Mouse (Mus musculus) kidney, postnatal 0 days (tissue): ENCODE data around the gene Ggcx. TPM values are rescaled to one million over a fixed set of nuclear protein-coding genes. Genes with fewer than 3 reads are reported as not detected.

ENCODE experiments used
- ATAC-seq: fragments of 200-750 bp; cut with Nextera tagmentation; replicated peaks from 2 replicates; pipeline ENCODE4 v1.8.0; 2017; ENCODE audit warnings: low read depth, moderate number of reproducible peaks, moderate TSS enrichment, moderate library complexity; ENCODE audit not compliant: low FRiP score
- DNase-seq: peaks from one replicate; pipeline ENCODE4 v3.0.0-alpha.2; 2016; ENCODE audit warnings: low spot score
- H3K27ac ChIP-seq: fragments of 300-500 bp; sonication (generic); 2 replicates; pipeline ENCODE4 v1.5.1; 2014; ENCODE audit warnings: mild to moderate bottlenecking
- H3K27me3 ChIP-seq: fragments of 300-500 bp; sonication (generic); 2 replicates; pipeline ENCODE4 v1.6.1; 2014; ENCODE audit warnings: low read length, mixed read lengths; ENCODE audit not compliant: insufficient read depth
- H3K36me3 ChIP-seq: fragments of 300-500 bp; sonication (generic); 2 replicates; pipeline ENCODE4 v1.6.1; 2014; ENCODE audit warnings: low read length, mixed read lengths; ENCODE audit not compliant: insufficient read depth
- H3K4me1 ChIP-seq: fragments of 300-500 bp; sonication (generic); replicated peaks from 2 replicates; pipeline ENCODE4 v1.6.1; 2014; ENCODE audit warnings: antibody characterized with exemption, low read length, mixed read lengths; ENCODE audit not compliant: insufficient read depth
- H3K4me2 ChIP-seq: fragments of 300-500 bp; sonication (generic); 2 replicates; pipeline ENCODE4 v1.6.1; 2014; ENCODE audit warnings: mild to moderate bottlenecking, low read length, moderate library complexity, mixed read lengths
- H3K4me3 ChIP-seq: fragments of 300-500 bp; sonication (generic); replicated peaks from 2 replicates; pipeline ENCODE4 v1.5.1; 2014; ENCODE audit warnings: low read depth, low read length
- H3K9ac ChIP-seq: fragments of 300-500 bp; sonication (generic); 2 replicates; pipeline ENCODE4 v1.6.1; 2014; ENCODE audit warnings: low read depth, low read length
- H3K9me3 ChIP-seq: fragments of 300-500 bp; sonication (generic); replicated peaks from 2 replicates; pipeline ENCODE4 v1.6.1; 2016; ENCODE audit warnings: low read length, inconsistent platforms, mixed read lengths
- CTCF ChIP-seq: IDR thresholded peaks from 2 replicates; pipeline ENCODE4 v1.5.1; 2016; ENCODE audit warnings: antibody characterized with exemption, low read depth, mild to moderate bottlenecking, moderate library complexity
- WGBS: fragments of 180-500 bp; shearing (Covaris S2); extraction: QIAGEN DNeasy Blood & Tissue Kit; methylation state at CpG from one replicate; pipeline ENCODE4 v1.1.7; 2014; 5-methylcytosine and 5-hydroxymethylcytosine counted together
- polyA plus RNA-seq: library from polyadenylated mRNA; unstranded; fragments of >200 nt; fragmentation: Nextera tagmentation; extraction: Ambion mirVana; gene quantifications from 2 replicates; pipeline ENCODE4 v1.2.1, GENCODE M21; 2015

Ggcx gene
- polyA plus RNA-seq, 1 experiment from 2014 or later = 19.1 TPM

DNA sequence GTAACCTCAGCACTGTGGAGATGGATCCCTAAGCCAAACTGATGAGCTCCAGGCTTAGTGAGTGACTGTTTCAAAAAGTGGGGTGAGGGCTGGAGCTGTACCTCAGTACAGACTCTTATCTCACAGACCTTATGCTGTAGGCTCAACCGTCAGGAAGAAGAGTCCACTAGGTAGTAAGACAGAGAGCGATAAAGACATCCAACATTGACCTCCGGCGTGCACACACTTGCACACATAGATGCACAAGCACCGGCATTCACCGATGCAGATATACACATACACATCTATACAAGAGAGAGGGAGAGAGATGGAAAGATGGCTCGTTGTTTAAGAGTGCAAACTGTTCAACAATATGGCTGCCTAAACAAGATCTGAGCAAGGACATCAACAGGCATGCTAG, 30.2 kb upstream of the Ggcx start:
- Histone ChIP-seq H3K9me3 (no peaks in the 10 kb centered on the region), H3K4me1 (peaks cover 15% of the 10 kb centered on the region; the same call in 1 of the 2 replicates), H3K9ac (no peak overlapping the region), H3K27me3 (no peaks in the 10 kb centered on the region), H3K4me2 (no peak overlapping the region), H3K27ac (no peak overlapping the region), H3K4me3 (no peak overlapping the region), H3K36me3 (peaks cover 7% of the 10 kb centered on the region)
- TF ChIP-seq CTCF = no peak
- DNase-seq (no peak), ATAC-seq (no peak)
- 92% methylated on average over 7 of the region's 7 CpGs for WGBS

DNA sequence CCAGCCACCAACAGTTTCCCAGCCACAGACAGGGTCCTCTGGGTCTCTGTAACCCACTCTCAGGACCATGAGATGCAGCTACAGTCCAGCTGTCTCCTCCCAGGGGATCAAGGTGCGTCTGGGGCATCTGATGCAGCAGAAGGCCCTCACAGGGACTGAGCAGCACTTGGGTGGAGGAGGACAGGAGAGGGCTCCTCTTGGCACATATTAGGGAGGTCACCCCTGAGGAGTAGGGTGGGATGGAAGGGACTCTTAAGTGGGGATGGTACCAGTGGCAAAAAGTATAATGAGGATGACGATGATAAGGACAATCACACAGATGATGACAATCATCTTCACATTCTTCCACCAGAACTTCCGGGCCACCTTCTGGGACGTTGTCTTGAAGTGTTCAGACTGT, 28.9 kb upstream of the Ggcx start:
- no peak overlapping the region for H3K9ac ChIP-seq
- no peak for TF ChIP-seq CTCF

DNA sequence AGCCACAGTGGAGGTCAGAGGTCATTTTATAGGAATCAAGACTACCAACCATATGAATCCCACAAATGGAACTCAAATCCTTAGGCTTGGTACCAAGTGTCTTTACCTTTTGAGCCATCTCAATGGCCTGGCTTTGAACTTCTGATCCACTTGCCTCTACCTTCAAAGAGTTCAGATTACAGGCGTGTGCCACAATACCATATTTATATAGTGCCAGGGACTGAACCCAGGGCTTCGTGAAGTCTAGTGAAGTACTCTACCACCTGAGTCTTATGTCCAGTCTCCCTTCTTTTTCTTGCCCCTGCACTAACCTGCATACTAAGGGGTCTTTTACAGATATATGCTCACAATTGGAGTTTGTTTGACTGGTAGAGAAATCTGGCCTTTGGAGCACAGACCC, 27.5 kb upstream of the Ggcx start:
- Histone ChIP-seq H3K4me3 (no peak overlapping the region), H3K9ac (no peak overlapping the region), H3K27me3 (no peaks in the 10 kb centered on the region), H3K4me2 (no peak overlapping the region), H3K9me3 (no peaks in the 10 kb centered on the region), H3K4me1 (peaks cover 27% of the 10 kb centered on the region; the same call in 1 of the 2 replicates), H3K36me3 (peaks cover 7% of the 10 kb centered on the region), H3K27ac (no peak overlapping the region)
- DNase-seq = no peak
- no peak for ATAC-seq
- 98% methylated on average over 2 of the region's 2 CpGs for WGBS
- no peak for TF ChIP-seq CTCF

More for the DNA sequence above, 28.9 kb upstream of the Ggcx start:
- no peak for ATAC-seq
- H3K9me3 ChIP-seq = no peaks in the 10 kb centered on the region
- H3K36me3 ChIP-seq = peaks cover 7% of the 10 kb centered on the region
- H3K4me2 ChIP-seq = no peak overlapping the region
- DNase-seq = no peak
- no peak overlapping the region for H3K27ac ChIP-seq
- H3K27me3 ChIP-seq = no peaks in the 10 kb centered on the region
- WGBS = 84% methylated on average over 4 of the region's 4 CpGs
- H3K4me1 ChIP-seq = peaks cover 18% of the 10 kb centered on the region; the same call in 1 of the 2 replicates
- H3K4me3 ChIP-seq = no peak overlapping the region

DNA sequence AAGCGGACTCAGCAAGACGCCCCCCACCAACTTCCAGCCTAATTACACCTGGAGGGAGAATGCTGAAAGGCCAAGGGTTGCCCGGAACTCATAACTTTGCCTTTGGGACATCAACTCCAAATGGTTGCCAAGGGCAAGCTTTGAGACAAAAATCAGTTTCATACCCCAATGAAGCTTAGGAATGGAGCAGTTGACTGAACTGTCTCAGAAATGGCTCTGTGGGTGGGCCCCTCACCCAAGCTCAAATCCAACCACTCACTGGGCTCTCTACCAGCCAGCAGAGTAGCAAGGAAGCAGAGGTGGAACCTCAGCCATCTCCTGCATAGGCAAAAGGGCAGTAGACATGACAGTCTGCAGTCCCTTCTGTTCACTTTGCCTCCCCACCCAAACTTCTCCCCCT, 26.3 kb upstream of the Ggcx start:
- peaks cover 27% of the 10 kb centered on the region; the same call in 1 of the 2 replicates for H3K4me1 ChIP-seq
- no peak overlapping the region for H3K4me3 ChIP-seq
- H3K9ac ChIP-seq = no peak overlapping the region
- DNase-seq (no peak), ATAC-seq (no peak)
- WGBS = 62% methylated on average over 3 of the region's 3 CpGs
- H3K27me3 ChIP-seq = no peaks in the 10 kb centered on the region
- H3K9me3 ChIP-seq = no peaks in the 10 kb centered on the region
- peaks cover 7% of the 10 kb centered on the region for H3K36me3 ChIP-seq
- no peak overlapping the region for H3K4me2 ChIP-seq
- no peak overlapping the region for H3K27ac ChIP-seq
- no peak for TF ChIP-seq CTCF

DNA sequence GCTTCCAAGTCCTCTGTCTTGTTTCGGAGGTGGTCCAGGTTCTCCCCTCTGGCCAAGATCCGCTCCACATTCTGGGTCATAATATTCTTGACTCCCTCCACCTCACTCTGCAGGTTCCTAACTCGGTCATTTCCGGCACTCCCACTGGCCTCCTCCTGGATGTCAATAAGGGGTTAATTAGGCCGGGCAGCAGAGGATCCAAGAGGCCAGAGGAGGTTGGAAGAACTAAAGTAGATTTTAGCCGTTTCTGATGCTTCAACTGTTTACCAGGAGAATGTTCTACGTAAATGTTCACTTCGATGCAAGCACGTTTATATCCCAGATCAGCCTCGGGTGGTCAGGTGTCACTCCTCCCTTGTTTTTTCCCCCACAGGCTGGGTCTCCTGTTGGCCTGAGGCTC, 25.8 kb upstream of the Ggcx start:
- Histone ChIP-seq H3K4me1 (peaks cover 27% of the 10 kb centered on the region; the same call in 1 of the 2 replicates), H3K4me3 (no peak overlapping the region), H3K9me3 (no peaks in the 10 kb centered on the region), H3K36me3 (peaks cover 7% of the 10 kb centered on the region), H3K27me3 (no peaks in the 10 kb centered on the region), H3K27ac (no peak overlapping the region), H3K9ac (no peak overlapping the region), H3K4me2 (no peak overlapping the region)
- no peak for TF ChIP-seq CTCF
- whole genome bisulfite sequencing = 53% methylated on average over 10 of the region's 10 CpGs
- DNase-seq (no peak), ATAC-seq (no peak)

DNA sequence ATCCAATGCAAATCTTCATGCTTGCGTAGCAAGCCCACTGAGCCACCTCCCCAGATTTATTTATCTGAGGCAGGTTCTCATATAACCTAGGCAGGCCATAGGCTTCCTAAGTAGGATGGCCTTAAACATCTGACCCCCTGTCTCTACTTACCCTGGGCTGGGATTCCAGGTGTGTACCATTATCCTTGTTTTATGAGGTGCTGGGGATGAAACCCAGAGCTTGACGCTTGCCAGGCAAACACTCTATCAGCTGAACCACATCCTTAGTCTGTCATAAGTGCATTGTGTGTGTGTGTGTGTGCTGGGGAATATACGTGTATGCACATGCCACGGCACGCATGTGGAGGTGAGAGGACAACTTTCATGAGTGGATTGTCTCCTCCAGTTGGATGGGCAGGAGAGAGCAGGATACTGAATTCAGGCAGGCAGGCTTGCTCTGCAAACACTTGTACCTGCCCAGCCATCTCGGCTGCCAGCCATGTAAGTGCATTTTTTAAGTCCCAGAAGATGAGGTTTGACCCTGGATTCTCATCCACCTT, 25.2 kb upstream of the Ggcx start:
- peak overlapping the region; percentile 71 for H3K4me2 ChIP-seq
- no peaks in the 10 kb centered on the region for H3K27me3 ChIP-seq
- 78% methylated on average over 6 of the region's 6 CpGs for WGBS
- DNase-seq = no peak
- no peaks in the 10 kb centered on the region for H3K9me3 ChIP-seq
- peaks cover 7% of the 10 kb centered on the region for H3K36me3 ChIP-seq
- peaks cover 27% of the 10 kb centered on the region; the same call in 1 of the 2 replicates for H3K4me1 ChIP-seq
- no peak for ATAC-seq
- H3K4me3 ChIP-seq = peak overlapping the region; percentile 57; the same call in 1 of the 2 replicates
- no peak for TF ChIP-seq CTCF
- H3K27ac ChIP-seq = peak overlapping the region; percentile 99
- H3K9ac ChIP-seq = peak overlapping the region; percentile 83; the same call in 1 of the 2 replicates
